In the genomic region with DNA sequence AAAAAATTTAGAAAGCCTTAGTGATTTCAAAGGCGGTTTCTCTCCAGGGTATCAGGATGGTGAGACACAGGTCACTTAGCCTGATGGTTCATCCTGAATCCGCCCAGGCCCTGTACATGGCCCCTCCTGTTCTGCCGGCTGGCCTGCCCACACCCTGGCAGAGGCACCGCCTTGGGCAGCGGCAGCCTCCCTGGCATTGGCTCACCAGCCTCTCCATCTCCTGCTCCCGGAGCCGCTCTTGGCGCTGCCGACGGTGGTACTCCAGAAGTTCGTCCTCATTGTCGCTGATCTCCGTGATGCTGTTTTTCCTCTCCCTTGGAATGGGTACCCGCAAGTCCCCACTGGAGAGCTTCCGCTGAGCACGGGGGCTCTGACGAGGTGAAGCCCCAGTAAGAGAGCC, we compare ENCODE assay signal across 32 mouse cellular contexts. TPM values are rescaled to one million over a fixed set of nuclear protein-coding genes. Genes with fewer than 3 reads are reported as not detected.
DNase-seq lines count a peak whose midpoint lies in the region; ATAC-seq and TF ChIP-seq lines count a peak whose summit lies in the region.
"Had no signal": no experiment of that assay in that cellular context is flagged by ENCODE, and none has a peak within 500 bp of the region (broad histone marks: within the 10 kb centered on the region; RNA-seq: fewer than 3 reads in every experiment).

No protein-coding gene starts in this region.

- H3K4me2 ChIP-seq in myocyte (ENCODE audit: low read depth), result no peak overlapping the region
- H3K4me2 ChIP-seq in midbrain, postnatal 0 days (ENCODE audit: low read depth, low read length, poor library complexity, severe bottlenecking), result no peak overlapping the region
- H3K4me2 ChIP-seq: embryonic facial prominence, embryonic 12.5 days; heart, embryonic 12.5 days had no signal

- H3K27me3 ChIP-seq in myocyte (ENCODE audit: control insufficient read depth, insufficient read depth, insufficient read length), result no peaks in the 10 kb centered on the region
- H3K27me3 ChIP-seq in midbrain, postnatal 0 days (ENCODE audit: insufficient read depth, low read length), result no peaks in the 10 kb centered on the region
- H3K27me3 ChIP-seq: embryonic facial prominence, embryonic 12.5 days; heart, embryonic 12.5 days; Patski had no signal

- no peak for ATAC-seq in cerebellum, adult (ENCODE audit: insufficient number of reproducible peaks, low FRiP score, low TSS enrichment)
- no peak for ATAC-seq in midbrain, postnatal 0 days (ENCODE audit: low FRiP score)
- ATAC-seq: forebrain, postnatal 0 days; intestine, postnatal 0 days; midbrain, embryonic 16.5 days; Patski had no signal

- no peak overlapping the region for H3K27ac ChIP-seq in midbrain, postnatal 0 days (ENCODE audit: low read depth, low read length)
- H3K27ac ChIP-seq: embryonic facial prominence, embryonic 12.5 days; midbrain, embryonic 10.5 days had no signal

- peaks cover 19% of the 10 kb centered on the region for H3K36me3 ChIP-seq in myocyte (ENCODE audit: control insufficient read depth, insufficient read depth)
- H3K36me3 ChIP-seq in midbrain, postnatal 0 days (ENCODE audit: insufficient read depth, low read length), result peaks cover 56% of the 10 kb centered on the region

- H3K79me2 ChIP-seq in myocyte (ENCODE audit: control insufficient read depth, insufficient read depth), result peaks cover 7% of the 10 kb centered on the region

- H3K4me3 ChIP-seq in myocyte, result no peak overlapping the region
- no peak overlapping the region for H3K4me3 ChIP-seq in lung, adult 2 months (replicated peaks; ENCODE audit: extremely low read depth, low read depth, low read length)
- no peak overlapping the region for H3K4me3 ChIP-seq in midbrain, postnatal 0 days (ENCODE audit: low read depth, low read length)
- H3K4me3 ChIP-seq: embryonic facial prominence, embryonic 12.5 days; heart, embryonic 12.5 days; midbrain, embryonic 10.5 days had no signal

- H3K9me3 ChIP-seq in midbrain, postnatal 0 days (ENCODE audit: low read length), result no peaks in the 10 kb centered on the region
- H3K9me3 ChIP-seq: embryonic facial prominence, embryonic 12.5 days; G1E; heart, embryonic 12.5 days; midbrain, embryonic 10.5 days had no signal

- 87% methylated on average over 17 of the region's 17 CpGs for WGBS in lung, adult 2 months
- 89% methylated on average over 17 of the region's 17 CpGs for WGBS in midbrain, postnatal 0 days

- intact Hi-C loops in left cerebral cortex, postnatal 4 days (cut with DNase I), result no loop called here
- intact Hi-C loops in left cerebral cortex, postnatal 14 days (cut with DNase I), result no loop called here

- no peaks in the 10 kb centered on the region for H3K4me1 ChIP-seq in lung, adult 2 months (ENCODE audit: control insufficient read depth, insufficient read depth, low read length)
- peaks cover 8% of the 10 kb centered on the region for H3K4me1 ChIP-seq in midbrain, postnatal 0 days (ENCODE audit: insufficient read depth, low read length)

- TF ChIP-seq CTCF in lung, adult 2 months (IDR thresholded peaks at IDR 0.05; ENCODE audit: insufficient read depth, low read length), result no peak
- TF ChIP-seq CTCF in midbrain, postnatal 0 days (IDR thresholded peaks at IDR 0.05), result no peak

- H3ac ChIP-seq in myocyte (ENCODE audit: control insufficient read depth, insufficient read length), result no peak overlapping the region

- DNase-seq in cerebellum, adult 11-12 months, result peak; percentile 78
- peak; percentile 50 for DNase-seq in left cerebral cortex, postnatal 4 days
- DNase-seq in left cerebral cortex, postnatal 14 days (ENCODE audit: low spot score in 2 of 2), result no peak
- DNase-seq in cerebellum, adult 9-10 months, result peak; percentile 75
- no peak for DNase-seq in lung, adult 2 months
- DNase-seq in midbrain, postnatal 0 days (ENCODE audit: low spot score), result no peak
- DNase-seq: forebrain, postnatal 0 days; heart, postnatal 10 days; kidney, postnatal 25 days; lung, postnatal 10 days; spleen, adult 18-20 months; thymus, postnatal 14 days had no signal

- H3K9ac ChIP-seq in midbrain, postnatal 0 days (replicated peaks; ENCODE audit: low read length, poor library complexity, severe bottlenecking), result no peak overlapping the region
- H3K9ac ChIP-seq: embryonic facial prominence, embryonic 12.5 days; forebrain, postnatal 0 days; heart, embryonic 12.5 days had no signal

- TF ChIP-seq POLR2A in myocyte (IDR thresholded peaks at IDR 0.05; ENCODE audit: insufficient read length, low read depth), result no peak
- TF ChIP-seq POLR2A in lung, adult 2 months (IDR thresholded peaks at IDR 0.05; ENCODE audit: borderline replicate concordance, extremely low read depth, low read depth, low read length), result no peak

TF ChIP-seq in myocyte, 11 proteins besides CTCF, POLR2A, EP300 and RAD21:
- TF ChIP-seq MYOG (IDR thresholded peaks at IDR 0.05; ENCODE audit: control insufficient read depth in 1 of 3, insufficient read depth in 1 of 3, insufficient read length in 2 of 3, low read depth in 2 of 3), result no peak
- peak; percentile 23 for TF ChIP-seq POLR2AphosphoS2 (IDR thresholded peaks at IDR 0.05; ENCODE audit: insufficient read length, low read depth)

RNA-seq across cellular contexts. Expression of a gene that starts 19.9 kb away (rescaled TPM):
- 100 to 1,000 TPM; 132 to 141 TPM for total RNA-seq in left cerebral cortex, postnatal 4 days (2021)
- total RNA-seq in left cerebral cortex, postnatal 14 days (2021), result 10 to 100 TPM; 62.4 to 65.7 TPM
- polyA plus RNA-seq in myocyte (2012; fragmentation: generic; extraction: Trizol), result 62.2 TPM
- 87.6 and 93.5 TPM in 2 replicates for polyA plus RNA-seq in lung, adult 2 months (2012; rRNA removed)
- total RNA-seq in midbrain, postnatal 0 days (2014; rRNA removed), result 140 and 154 TPM in 2 replicates
- polyA plus RNA-seq in midbrain, postnatal 0 days (2015; fragmentation: Nextera tagmentation; extraction: Ambion mirVana), result 34.8 and 41.0 TPM in 2 replicates
- total RNA-seq: neutrophil, adult 5-6 weeks had no signal

RNA-seq across cellular contexts. Expression of a gene that starts 42.1 kb away (rescaled TPM):
- not detected for total RNA-seq in left cerebral cortex, postnatal 4 days (2021)
- total RNA-seq in left cerebral cortex, postnatal 14 days (2021), result not detected
- polyA plus RNA-seq in myocyte (2012; fragmentation: generic; extraction: Trizol), result 0.02 TPM
- polyA plus RNA-seq in lung, adult 2 months (2012; rRNA removed), result not detected in 2 replicates
- total RNA-seq in midbrain, postnatal 0 days (2014; rRNA removed), result not detected in 2 replicates
- not detected in 2 replicates for polyA plus RNA-seq in midbrain, postnatal 0 days (2015; fragmentation: Nextera tagmentation; extraction: Ambion mirVana)
- total RNA-seq: adrenal gland, adult 18-20 months; adrenal gland, postnatal 4 days; forebrain, postnatal 0 days; G1E; gastrocnemius, adult 18-20 months; heart, postnatal 10 days; layer of hippocampus, postnatal 10 days; neutrophil, adult 5-6 weeks had no signal
- polyA plus RNA-seq: embryonic facial prominence, embryonic 12.5 days; forebrain, embryonic 11.5 days; forebrain, postnatal 0 days; G1E; heart, embryonic 12.5 days; hindbrain, embryonic 11.5 days; kidney, embryonic 14.5 days; limb, embryonic 11.5 days; liver, embryonic 16.5 days; midbrain, embryonic 10.5 days; midbrain, embryonic 16.5 days; Patski; testis, adult 2 months had no signal

RNA-seq across cellular contexts. Expression of a gene that starts 52.5 kb away (rescaled TPM):
- 100 to 1,000 TPM; 116 to 122 TPM for total RNA-seq in left cerebral cortex, postnatal 4 days (2021)
- 10 to 100 TPM; 91.2 to 97.7 TPM for total RNA-seq in left cerebral cortex, postnatal 14 days (2021)
- polyA plus RNA-seq in myocyte (2012; fragmentation: generic; extraction: Trizol), result 40.6 TPM
- polyA plus RNA-seq in lung, adult 2 months (2012; rRNA removed), result 26.6 and 40.8 TPM in 2 replicates
- total RNA-seq in midbrain, postnatal 0 days (2014; rRNA removed), result 93.7 and 108 TPM in 2 replicates
- 102 and 106 TPM in 2 replicates for polyA plus RNA-seq in midbrain, postnatal 0 days (2015; fragmentation: Nextera tagmentation; extraction: Ambion mirVana)

RNA-seq across cellular contexts. Expression of a gene that starts 52.6 kb away (rescaled TPM):
- 100 to 1,000 TPM; 111 to 114 TPM for total RNA-seq in left cerebral cortex, postnatal 4 days (2021)
- total RNA-seq in left cerebral cortex, postnatal 14 days (2021), result 10 to 100 TPM; 68.2 to 85.5 TPM
- 74.9 TPM for polyA plus RNA-seq in myocyte (2012; fragmentation: generic; extraction: Trizol)
- polyA plus RNA-seq in lung, adult 2 months (2012; rRNA removed), result 38.9 and 67.5 TPM in 2 replicates
- total RNA-seq in midbrain, postnatal 0 days (2014; rRNA removed), result 64.8 and 72.1 TPM in 2 replicates
- 151 and 170 TPM in 2 replicates for polyA plus RNA-seq in midbrain, postnatal 0 days (2015; fragmentation: Nextera tagmentation; extraction: Ambion mirVana)

Comparison
In these comparisons a context has a peak if more than half of its experiments do, and no peak if none do; other contexts are left out.
1. DNase-seq: peak in cerebellum, adult 11-12 months (single experiment), left cerebral cortex, postnatal 4 days (single experiment) and cerebellum, adult 9-10 months (single experiment); none in left cerebral cortex, postnatal 14 days (0 of 2), lung, adult 2 months (single experiment) and midbrain, postnatal 0 days (single experiment).